In the genomic region with DNA sequence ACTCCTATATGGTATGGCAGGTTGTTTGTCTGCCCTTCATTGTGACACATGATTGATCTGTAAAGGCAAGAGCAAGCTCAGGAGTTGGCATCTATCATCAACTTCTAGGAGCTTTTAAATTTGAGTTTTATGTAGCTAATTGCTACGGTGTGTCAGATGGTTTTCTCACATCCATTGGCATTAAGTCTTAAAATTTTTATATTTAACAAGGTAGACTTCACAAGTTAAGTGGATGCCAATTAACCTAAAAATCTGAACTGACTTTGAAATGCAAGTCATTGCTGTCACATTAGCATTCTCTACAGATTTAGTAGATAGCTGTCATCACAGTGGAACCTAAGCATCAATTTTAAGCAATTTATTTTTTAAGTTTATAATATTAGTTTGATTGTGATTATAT, we compare ENCODE assay signal across 27 mouse cellular contexts.
"Had no signal": no experiment of that assay in that cellular context is flagged by ENCODE, and none has a peak within 500 bp of the region (broad histone marks: within the 10 kb centered on the region; RNA-seq: fewer than 3 reads in every experiment).

No protein-coding gene starts in this region.

- DNase-seq: gastrocnemius, postnatal 25 days; heart, adult 18-20 months; heart, postnatal 14 days; heart, postnatal 36 days; kidney, adult 11 months; kidney, adult 2 months; kidney, adult 9 months; kidney, postnatal 14 days; kidney, postnatal 36 days; liver; liver, embryonic 13.5 days; liver, postnatal 0 days; lung, adult 2 months had no signal

- H3K9me3 ChIP-seq: heart, embryonic 10.5 days; heart, embryonic 13.5 days; heart, embryonic 15.5 days; hindbrain, embryonic 13.5 days; hindbrain, embryonic 15.5 days; kidney, embryonic 15.5 days; limb, embryonic 10.5 days; limb, embryonic 12.5 days; liver, embryonic 13.5 days; liver, embryonic 15.5 days had no signal

- H3K9ac ChIP-seq: heart, embryonic 13.5 days; heart, embryonic 15.5 days; hindbrain, embryonic 13.5 days; hindbrain, embryonic 15.5 days; kidney, embryonic 15.5 days; limb, embryonic 12.5 days; liver, embryonic 13.5 days; liver, embryonic 15.5 days; liver, postnatal 0 days had no signal

- H3K4me3 ChIP-seq: heart, embryonic 10.5 days; heart, embryonic 13.5 days; heart, embryonic 15.5 days; hindbrain, embryonic 13.5 days; hindbrain, embryonic 15.5 days; kidney, embryonic 15.5 days; left cerebral cortex, adult 2 months; limb, embryonic 10.5 days; limb, embryonic 12.5 days; liver, embryonic 13.5 days; liver, embryonic 15.5 days had no signal

- H3K4me1 ChIP-seq: heart, embryonic 10.5 days; heart, embryonic 13.5 days; heart, embryonic 15.5 days; hindbrain, embryonic 13.5 days; hindbrain, embryonic 15.5 days; kidney, embryonic 15.5 days; limb, embryonic 10.5 days; limb, embryonic 12.5 days; liver, embryonic 13.5 days; liver, embryonic 15.5 days had no signal

- H3K27me3 ChIP-seq: heart, embryonic 13.5 days; heart, embryonic 15.5 days; hindbrain, embryonic 13.5 days; hindbrain, embryonic 15.5 days; kidney, embryonic 15.5 days; limb, embryonic 12.5 days; liver, embryonic 13.5 days; liver, embryonic 15.5 days had no signal

- H3K27ac ChIP-seq: heart, embryonic 10.5 days; heart, embryonic 13.5 days; heart, embryonic 15.5 days; hindbrain, embryonic 13.5 days; hindbrain, embryonic 15.5 days; hindbrain, postnatal 0 days; kidney, embryonic 15.5 days; kidney, postnatal 0 days; left cerebral cortex, adult 2 months; limb, embryonic 10.5 days; limb, embryonic 12.5 days; liver, embryonic 13.5 days; liver, embryonic 15.5 days had no signal

- H3K4me2 ChIP-seq: heart, embryonic 13.5 days; heart, embryonic 15.5 days; hindbrain, embryonic 13.5 days; hindbrain, embryonic 15.5 days; kidney, embryonic 15.5 days; limb, embryonic 12.5 days; liver, embryonic 11.5 days; liver, embryonic 13.5 days; liver, embryonic 15.5 days had no signal

- H3K36me3 ChIP-seq: heart, embryonic 10.5 days; heart, embryonic 13.5 days; heart, embryonic 15.5 days; hindbrain, embryonic 13.5 days; hindbrain, embryonic 15.5 days; kidney, embryonic 15.5 days; limb, embryonic 10.5 days; limb, embryonic 12.5 days; liver, embryonic 13.5 days; liver, embryonic 15.5 days had no signal

- ATAC-seq: hindbrain, postnatal 0 days; intestine, embryonic 16.5 days; liver, postnatal 0 days had no signal
